Mouse (Mus musculus) lung, postnatal 0 days (tissue): ENCODE results near the gene Aco2. TPM values are rescaled to one million over a fixed set of nuclear protein-coding genes. Genes with fewer than 3 reads are reported as not detected.

Experiments
- ATAC-seq: fragments of 200-750 bp; cut with Nextera tagmentation; 2 replicates; pipeline ENCODE4 v1.8.0; 2017; ENCODE audit warnings: moderate library complexity
- DNase-seq: peaks from one replicate; pipeline ENCODE4 v3.0.0-alpha.2; 2016; ENCODE audit warnings: low spot score
- H3K27ac ChIP-seq: fragments of 300-500 bp; sonication (generic); 2 replicates; pipeline ENCODE4 v1.5.1; 2014; ENCODE audit warnings: antibody characterized with exemption, mild to moderate bottlenecking, low read length, mixed read lengths
- H3K27me3 ChIP-seq: fragments of 300-500 bp; sonication (generic); replicated peaks from 2 replicates; pipeline ENCODE4 v1.6.1; 2014; ENCODE audit warnings: low read length, mixed read lengths; ENCODE audit not compliant: insufficient read depth
- H3K36me3 ChIP-seq: fragments of 300-500 bp; sonication (generic); 2 replicates; pipeline ENCODE4 v1.6.1; 2014; ENCODE audit warnings: low read length, mixed read lengths; ENCODE audit not compliant: insufficient read depth
- H3K4me1 ChIP-seq: fragments of 300-500 bp; sonication (generic); 2 replicates; pipeline ENCODE4 v1.6.1; 2014; ENCODE audit warnings: antibody characterized with exemption, low read depth, low read length, mixed read lengths; ENCODE audit not compliant: insufficient read depth
- H3K4me2 ChIP-seq: fragments of 300-500 bp; sonication (generic); replicated peaks from 2 replicates; pipeline ENCODE4 v1.6.1; 2014; ENCODE audit warnings: low read depth, mild to moderate bottlenecking, low read length, moderate library complexity, mixed read lengths
- H3K4me3 ChIP-seq: fragments of 300-500 bp; sonication (generic); 2 replicates; pipeline ENCODE4 v1.5.1; 2014; ENCODE audit warnings: low read depth, low read length
- H3K9ac ChIP-seq: fragments of 300-500 bp; sonication (generic); replicated peaks from 2 replicates; pipeline ENCODE4 v1.6.1; 2014; ENCODE audit warnings: low read depth, mild to moderate bottlenecking
- H3K9me3 ChIP-seq: fragments of 300-500 bp; sonication (generic); 2 replicates; pipeline ENCODE4 v1.6.1; 2016; ENCODE audit warnings: low read length, mixed read lengths
- CTCF ChIP-seq: IDR thresholded peaks from 2 replicates; pipeline ENCODE4 v1.5.1; 2016; ENCODE audit warnings: antibody characterized with exemption, mild to moderate bottlenecking
- EP300 ChIP-seq: IDR thresholded peaks from 2 replicates; pipeline ENCODE4 v1.6.1; 2016; ENCODE audit warnings: antibody characterized with exemption, mild to moderate bottlenecking, control low read depth
- WGBS: fragments of 180-500 bp; shearing (Covaris S2); extraction: QIAGEN DNeasy Blood & Tissue Kit; methylation state at CpG from one replicate; pipeline ENCODE4 v1.1.7; 2014; 5-methylcytosine and 5-hydroxymethylcytosine counted together
- polyA plus RNA-seq: library from polyadenylated mRNA; unstranded; fragments of >200 nt; fragmentation: Nextera tagmentation; extraction: Ambion mirVana; gene quantifications from 2 replicates; pipeline ENCODE4 v1.2.1, GENCODE M21; 2015

The Aco2 gene
- polyA plus RNA-seq, 1 experiment from 2014 or later = 90.8 TPM

DNA sequence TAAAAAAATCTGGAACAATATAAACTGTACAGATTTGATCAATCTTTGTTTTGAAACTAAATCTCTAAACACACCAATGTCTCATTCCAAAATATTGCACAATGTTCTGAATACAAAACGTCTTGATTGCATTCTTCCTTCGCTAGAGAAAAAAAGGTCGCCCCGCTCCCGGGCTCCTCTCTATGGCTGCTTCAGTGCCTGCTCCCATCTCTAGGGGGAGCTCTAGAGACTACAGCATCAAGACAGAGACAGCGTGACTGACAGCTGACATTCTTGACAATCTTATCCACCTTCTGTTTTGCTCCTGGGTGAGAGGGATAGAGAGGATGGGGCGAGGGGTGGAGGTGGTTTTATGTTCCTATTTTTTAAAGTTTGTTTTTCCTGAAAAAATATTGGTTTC lies 23.8 kb upstream of the Aco2 start:
- TF ChIP-seq CTCF (peak; percentile 82), EP300 (peak; percentile 56)
- H3K27ac ChIP-seq = no peak overlapping the region
- H3K36me3 ChIP-seq = peaks cover 20% of the 10 kb centered on the region
- no peak overlapping the region for H3K4me3 ChIP-seq
- no peak overlapping the region for H3K4me2 ChIP-seq
- peak; percentile 89 for DNase-seq
- peak; percentile 47 for ATAC-seq
- H3K9me3 ChIP-seq = no peaks in the 10 kb centered on the region
- no peaks in the 10 kb centered on the region for H3K27me3 ChIP-seq
- no peaks in the 10 kb centered on the region for H3K4me1 ChIP-seq
- WGBS = 24% methylated on average over 7 of the region's 7 CpGs
- no peak overlapping the region for H3K9ac ChIP-seq

GRCm38 (mm10) chr15:81849104-81849503 lies 23.0 kb upstream of the Aco2 start:
- Histone ChIP-seq H3K36me3 (peaks cover 20% of the 10 kb centered on the region), H3K27me3 (no peaks in the 10 kb centered on the region), H3K9ac (no peak overlapping the region), H3K4me2 (no peak overlapping the region), H3K4me3 (no peak overlapping the region), H3K4me1 (no peaks in the 10 kb centered on the region), H3K9me3 (no peaks in the 10 kb centered on the region), H3K27ac (no peak overlapping the region; the same call in 1 of the 2 replicates)
- TF ChIP-seq EP300 = no peak
- no peak for TF ChIP-seq CTCF
- ATAC-seq = no peak
- WGBS = 72% methylated on average over 9 of the region's 9 CpGs
- no peak for DNase-seq

DNA sequence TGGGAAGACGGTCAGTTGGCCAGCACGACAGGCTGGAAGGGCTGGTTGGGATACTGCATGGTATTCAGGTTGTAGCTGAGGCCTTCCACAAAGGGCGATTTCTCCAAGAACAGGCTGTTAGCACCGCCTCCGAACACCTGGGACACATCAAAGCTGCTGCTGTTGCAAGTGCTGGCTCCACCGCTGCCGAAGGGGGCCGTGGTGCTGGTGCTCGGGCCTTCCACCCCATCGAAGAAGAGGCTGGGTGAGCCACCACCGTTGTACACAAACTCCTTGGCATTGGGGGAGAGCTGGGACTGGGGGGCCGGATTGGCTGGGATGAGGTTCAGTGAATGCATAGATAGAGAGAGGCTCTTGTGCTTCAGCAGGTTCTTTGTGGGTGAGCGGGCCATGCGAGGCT lies 21.4 kb upstream of the Aco2 start:
- H3K9me3 ChIP-seq = no peaks in the 10 kb centered on the region
- H3K4me2 ChIP-seq = no peak overlapping the region
- DNase-seq = no peak
- no peak overlapping the region for H3K9ac ChIP-seq
- H3K4me1 ChIP-seq = peaks cover 4% of the 10 kb centered on the region; the same call in 1 of the 2 replicates
- WGBS = 78% methylated on average over 14 of the region's 14 CpGs
- H3K36me3 ChIP-seq = peaks cover 20% of the 10 kb centered on the region
- no peak overlapping the region for H3K4me3 ChIP-seq
- no peak for TF ChIP-seq EP300
- no peak overlapping the region for H3K27ac ChIP-seq
- no peak for ATAC-seq
- H3K27me3 ChIP-seq = no peaks in the 10 kb centered on the region

DNA sequence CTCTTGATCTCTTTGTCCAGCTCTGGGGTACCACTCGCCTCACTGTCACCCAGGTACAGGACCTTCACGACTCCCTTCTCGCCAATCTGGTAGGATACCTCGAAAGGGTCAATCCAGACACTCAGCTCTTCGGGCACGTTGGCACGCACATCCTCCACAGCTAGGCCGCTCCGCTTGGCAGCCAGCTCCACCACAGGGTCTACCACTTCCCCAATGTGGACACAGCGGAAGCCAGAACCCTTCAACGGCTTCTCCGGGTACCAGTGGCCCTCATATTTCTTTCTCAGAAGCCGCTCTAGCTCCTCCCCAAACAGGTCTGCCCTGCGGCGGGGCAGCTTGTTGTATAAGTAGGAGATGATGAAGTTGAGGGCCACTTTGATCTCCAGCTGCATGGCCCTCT lies 20.7 kb upstream of the Aco2 start:
- ATAC-seq (no peak), DNase-seq (no peak)
- Histone ChIP-seq H3K4me3 (no peak overlapping the region), H3K36me3 (peaks cover 20% of the 10 kb centered on the region), H3K4me1 (peaks cover 6% of the 10 kb centered on the region; the same call in 1 of the 2 replicates), H3K9ac (no peak overlapping the region), H3K9me3 (no peaks in the 10 kb centered on the region), H3K27me3 (no peaks in the 10 kb centered on the region), H3K4me2 (no peak overlapping the region), H3K27ac (no peak overlapping the region)
- TF ChIP-seq EP300 = no peak
- 86% methylated on average over 15 of the region's 15 CpGs for WGBS

GRCm38 (mm10) chr15:81852411-81853000 lies 19.6 kb upstream of the Aco2 start:
- Histone ChIP-seq H3K27ac (no peak overlapping the region), H3K9ac (no peak overlapping the region), H3K27me3 (no peaks in the 10 kb centered on the region), H3K36me3 (peaks cover 20% of the 10 kb centered on the region), H3K4me1 (peaks cover 6% of the 10 kb centered on the region; the same call in 1 of the 2 replicates), H3K9me3 (no peaks in the 10 kb centered on the region), H3K4me3 (no peak overlapping the region), H3K4me2 (no peak overlapping the region)
- DNase-seq = no peak
- TF ChIP-seq CTCF (no peak), EP300 (no peak)
- 68% methylated on average over 9 of the region's 9 CpGs for WGBS
- no peak for ATAC-seq

GRCm38 (mm10) chr15:81853081-81853480 lies 19.0 kb upstream of the Aco2 start:
- Histone ChIP-seq H3K4me3 (no peak overlapping the region), H3K27ac (no peak overlapping the region), H3K36me3 (peaks cover 20% of the 10 kb centered on the region), H3K9me3 (no peaks in the 10 kb centered on the region), H3K4me2 (no peak overlapping the region), H3K9ac (no peak overlapping the region), H3K4me1 (peaks cover 6% of the 10 kb centered on the region; the same call in 1 of the 2 replicates), H3K27me3 (no peaks in the 10 kb centered on the region)
- ATAC-seq = no peak
- WGBS = 82% methylated on average over 7 of the region's 7 CpGs
- no peak for TF ChIP-seq CTCF
- no peak for TF ChIP-seq EP300
- no peak for DNase-seq
